ENCODE assay signal across 17 mouse cellular contexts in the genomic region with DNA sequence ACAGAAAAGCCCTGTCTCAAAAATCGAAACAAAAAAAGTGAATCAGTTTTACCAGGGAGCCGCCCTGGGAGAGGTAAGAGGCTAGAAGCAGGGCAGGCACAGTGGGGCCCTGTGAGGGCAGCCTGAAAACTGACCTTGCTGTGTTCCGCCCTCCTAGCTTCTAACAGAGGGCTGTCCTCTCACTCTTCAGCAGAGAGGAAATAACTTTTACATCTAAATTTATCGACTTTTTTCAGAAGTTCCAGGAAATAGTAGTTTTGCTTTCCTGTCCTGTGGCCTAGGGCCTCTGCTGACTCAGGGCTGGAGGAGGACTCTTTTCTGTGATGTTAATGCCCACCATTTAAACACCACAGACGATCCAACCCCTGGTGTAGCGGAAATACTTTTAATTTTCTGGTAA. TPM values are rescaled to one million over a fixed set of nuclear protein-coding genes. Genes with fewer than 3 reads are reported as not detected.
DNase-seq lines count a peak whose midpoint lies in the region; ATAC-seq and TF ChIP-seq lines count a peak whose summit lies in the region.
"Had no signal": no experiment of that assay in that cellular context is flagged by ENCODE, and none has a peak within 500 bp of the region (broad histone marks: within the 10 kb centered on the region; RNA-seq: fewer than 3 reads in every experiment).

No protein-coding gene starts in this region.

- no peak overlapping the region for H3K4me3 ChIP-seq in kidney, adult 2 months (ENCODE audit: insufficient read depth, low read depth, low read length)
- no peak overlapping the region for H3K4me3 ChIP-seq in CH12.LX (replicated peaks in 1 of 3; ENCODE audit: low read depth in 2 of 3, low read length in 2 of 3, poor library complexity in 1 of 3)
- H3K4me3 ChIP-seq: limb, embryonic 13.5 days; neural tube, embryonic 13.5 days had no signal

- peak overlapping the region; percentile 68; the same call in 1 of the 2 replicates for H3K4me2 ChIP-seq in CH12.LX (ENCODE audit: insufficient read depth, low read depth, poor library complexity, severe bottlenecking)
- H3K4me2 ChIP-seq: limb, embryonic 13.5 days; neural tube, embryonic 13.5 days had no signal

- H3K27me3 ChIP-seq in kidney, adult 2 months (replicated peaks; ENCODE audit: control insufficient read depth, insufficient read depth, low read length), result no peaks in the 10 kb centered on the region
- peaks cover 16% of the 10 kb centered on the region for H3K27me3 ChIP-seq in CH12.LX (replicated peaks)
- H3K27me3 ChIP-seq: limb, embryonic 13.5 days; neural tube, embryonic 13.5 days had no signal

- dilution Hi-C loops in CH12.LX (cut with MboI; ENCODE audit: extremely low pct_ligation_motif_present, extremely low pct_unique_long_range_greater_than_20kb, low sequenced_read_pairs), result no loop called here

- peak; percentile 66 for ATAC-seq in megakaryocyte, adult 5-6 weeks (ENCODE audit: poor library complexity, severe bottlenecking)

- TF ChIP-seq RAD21 in CH12.LX (IDR thresholded peaks at IDR 0.05; ENCODE audit: low read depth, low read length), result no peak

- H3K79me2 ChIP-seq in CH12.LX (replicated peaks; ENCODE audit: control insufficient read depth, extremely low read depth, insufficient read depth, poor library complexity, severe bottlenecking), result no peaks in the 10 kb centered on the region

- 0 out of 2 replicates have a peak, but pooled peaks cover 3% of the 10 kb centered on the region for H3K4me1 ChIP-seq in kidney, adult 2 months (ENCODE audit: control insufficient read depth, insufficient read depth, low read length)
- H3K4me1 ChIP-seq in CH12.LX (ENCODE audit: control insufficient read depth in 1 of 2, insufficient read depth in 2 of 2), result peaks cover 6 to 18% of the 10 kb centered on the region in 2 experiments
- H3K4me1 ChIP-seq: neural tube, embryonic 13.5 days had no signal

- DNase-seq in kidney, adult 2 months, result peak; percentile 46
- DNase-seq in kidney, adult 11 months, result no peak
- DNase-seq in A20 (ENCODE audit: low read depth, low spot score) (peak; percentile 50), CH12.LX (ENCODE audit: extremely low read depth) (no peak)
- no peak for DNase-seq in urinary bladder, postnatal 14 days (ENCODE audit: low spot score)
- no peak for DNase-seq in layer of hippocampus, adult 9-11 months
- no peak for DNase-seq in left cerebral cortex, postnatal 4 days
- DNase-seq: adrenal gland, postnatal 10 days; gastrocnemius, postnatal 25 days; kidney, postnatal 25 days; lung, postnatal 10 days; midbrain, embryonic 14.5 days; right cerebral cortex, adult 18-20 months; thymus, postnatal 4 days had no signal

- no peaks in the 10 kb centered on the region for H3K9me3 ChIP-seq in CH12.LX (replicated peaks; ENCODE audit: low read length)
- H3K9me3 ChIP-seq: limb, embryonic 13.5 days; neural tube, embryonic 13.5 days had no signal

- TF ChIP-seq POLR2A in kidney, adult 2 months (IDR thresholded peaks at IDR 0.05; ENCODE audit: low read depth, low read length), result no peak
- no peak for TF ChIP-seq POLR2A in CH12.LX (IDR thresholded peaks at IDR 0.05; ENCODE audit: low read depth, low read length)

- WGBS in kidney, adult 2 months, result 59% methylated on average over 6 of the region's 6 CpGs

- H3K9ac ChIP-seq in CH12.LX (ENCODE audit: insufficient read depth, low read depth), result no peak overlapping the region; the same call in 1 of the 2 replicates
- H3K9ac ChIP-seq: limb, embryonic 13.5 days; neural tube, embryonic 13.5 days had no signal

- intact Hi-C loops in left cerebral cortex, postnatal 4 days (cut with DNase I), result no loop called here

- in situ Hi-C loops in CH12.LX (cut with MboI; ENCODE audit: low pct_ligation_motif_present, low pct_unique_long_range_greater_than_20kb, low sequenced_read_pairs), result no loop called here

- peak; percentile 41; the same call in 1 of the 2 replicates for TF ChIP-seq EP300 in CH12.LX (IDR thresholded peaks at IDR 0.05; ENCODE audit: low read length)

- TF ChIP-seq CTCF in kidney, adult 2 months (conservative IDR thresholded peaks at IDR 0.05; ENCODE audit: insufficient read depth, insufficient read length, low read depth, low read length), result no peak
- no peak for TF ChIP-seq CTCF in CH12.LX (conservative IDR thresholded peaks at IDR 0.05 in 1 of 2, IDR thresholded peaks at IDR 0.05 in 1 of 2; ENCODE audit: low read depth in 2 of 2, low read length in 2 of 2)

- H3K36me3 ChIP-seq in kidney, adult 2 months (ENCODE audit: control insufficient read depth, insufficient read depth, low read length), result no peaks in the 10 kb centered on the region
- no peaks in the 10 kb centered on the region for H3K36me3 ChIP-seq in CH12.LX (replicated peaks in 1 of 2; ENCODE audit: control insufficient read depth in 1 of 2, insufficient read depth in 1 of 2, low read length in 1 of 2)
- H3K36me3 ChIP-seq: limb, embryonic 13.5 days; neural tube, embryonic 13.5 days had no signal

- H3K27ac ChIP-seq in kidney, adult 2 months (ENCODE audit: insufficient read depth, low read depth, low read length), result peak overlapping the region; percentile 9
- no peak overlapping the region; the same call in 1 of the 2 replicates for H3K27ac ChIP-seq in CH12.LX (ENCODE audit: insufficient read depth, low read depth)
- H3K27ac ChIP-seq: limb, embryonic 13.5 days; neural tube, embryonic 13.5 days had no signal

TF ChIP-seq in CH12.LX, 34 proteins besides CTCF, POLR2A, EP300 and RAD21 (continues in another document):
- no peak for TF ChIP-seq CHD1 (IDR thresholded peaks at IDR 0.05; ENCODE audit: low read depth, low read length)
- 0 out of 2 replicates have a peak, but pooled peaks have one; percentile 24 for TF ChIP-seq TCF12 (IDR thresholded peaks at IDR 0.05; ENCODE audit: low read depth, low read length)
- no peak for TF ChIP-seq USF2 (conservative IDR thresholded peaks at IDR 0.05; ENCODE audit: low read depth, low read length)
- TF ChIP-seq ELF1 (IDR thresholded peaks at IDR 0.05; ENCODE audit: low read depth, low read length), result peak; percentile 40
- no peak for TF ChIP-seq TBP (conservative IDR thresholded peaks at IDR 0.05; ENCODE audit: low read depth, low read length)
- TF ChIP-seq ZNF384 (IDR thresholded peaks at IDR 0.05; ENCODE audit: low read depth, low read length), result peak; percentile 62
- TF ChIP-seq NELFE (IDR thresholded peaks at IDR 0.05; ENCODE audit: low read depth, low read length), result no peak
- TF ChIP-seq BHLHE40 (IDR thresholded peaks at IDR 0.05; ENCODE audit: low read depth, low read length), result no peak
- no peak for TF ChIP-seq JUN (IDR thresholded peaks at IDR 0.05; ENCODE audit: insufficient read depth, low read depth, low read length)
- no peak for TF ChIP-seq SMC3 (IDR thresholded peaks at IDR 0.05; ENCODE audit: low read depth, low read length)
- no peak for TF ChIP-seq UBTF (IDR thresholded peaks at IDR 0.05; ENCODE audit: low read depth, low read length)
- TF ChIP-seq PAX5 (IDR thresholded peaks at IDR 0.05; ENCODE audit: low read length), result no peak
- no peak for TF ChIP-seq GABPA (IDR thresholded peaks at IDR 0.05; ENCODE audit: insufficient replicate concordance, low read depth, low read length)
- TF ChIP-seq KAT2A (IDR thresholded peaks at IDR 0.05; ENCODE audit: insufficient replicate concordance, low read length), result no peak
- TF ChIP-seq ZC3H11A (IDR thresholded peaks at IDR 0.05; ENCODE audit: low read depth, low read length), result no peak
- no peak for TF ChIP-seq RCOR1 (conservative IDR thresholded peaks at IDR 0.05; ENCODE audit: low read depth, low read length)
- no peak for TF ChIP-seq ZMIZ1 (IDR thresholded peaks at IDR 0.05; ENCODE audit: low read depth, low read length)
- peak; percentile 33; the same call in 1 of the 2 replicates for TF ChIP-seq IRF4 (IDR thresholded peaks at IDR 0.05; ENCODE audit: low read depth, low read length)
- TF ChIP-seq USF1 (IDR thresholded peaks at IDR 0.05; ENCODE audit: low read depth, low read length), result no peak
- TF ChIP-seq E2F4 (IDR thresholded peaks at IDR 0.05; ENCODE audit: insufficient replicate concordance, low read depth, low read length), result no peak
- peak; percentile 50; the same call in 1 of the 2 replicates for TF ChIP-seq MEF2A (IDR thresholded peaks at IDR 0.05; ENCODE audit: borderline replicate concordance, low read depth, low read length)
- TF ChIP-seq POLR2AphosphoS2 (IDR thresholded peaks at IDR 0.05; ENCODE audit: low read depth, low read length), result no peak
- no peak; the same call in 1 of the 2 replicates for TF ChIP-seq ETS1 (conservative IDR thresholded peaks at IDR 0.05; ENCODE audit: low read depth, low read length)

RNA-seq across cellular contexts. Expression of gene Irf8, which starts 21.0 kb away (rescaled TPM):
- 12.3 and 16.7 TPM in 2 replicates for polyA plus RNA-seq in kidney, adult 2 months (2012; rRNA removed)
- total RNA-seq in CH12.LX (2012; rRNA removed) (16.3 and 17.7 TPM in 2 replicates), CH12.LX (2014; rRNA removed) (11.2 and 13.3 TPM in 2 replicates)
- polyA plus RNA-seq in CH12.LX (2012; ENCODE audit: insufficient read length, low read depth), result 34.3 and 37.4 TPM in 2 replicates
- total RNA-seq in megakaryocyte, adult 5-6 weeks (2015), result 167 and 175 TPM in 2 replicates
- 282 and 289 TPM in 2 replicates for total RNA-seq in megakaryocyte, adult 5-6 weeks (2017)
- 1 to 10 TPM; 1.8 to 2.5 TPM for total RNA-seq in left cerebral cortex, postnatal 4 days (2021)

RNA-seq across cellular contexts. Expression of gene Emc8, which starts 46.8 kb away (rescaled TPM):
- polyA plus RNA-seq in kidney, adult 2 months (2012; rRNA removed), result 67.0 and 67.8 TPM in 2 replicates
- total RNA-seq in CH12.LX (2012; rRNA removed), result 113 and 133 TPM in 2 replicates
- total RNA-seq in CH12.LX (2014; rRNA removed), result 33.4 and 35.3 TPM in 2 replicates
- 159 and 184 TPM in 2 replicates for polyA plus RNA-seq in CH12.LX (2012; ENCODE audit: insufficient read length, low read depth)
- total RNA-seq in megakaryocyte, adult 5-6 weeks (2015), result 46.7 and 48.7 TPM in 2 replicates
- total RNA-seq in megakaryocyte, adult 5-6 weeks (2017), result 41.6 and 51.3 TPM in 2 replicates
- total RNA-seq in left cerebral cortex, postnatal 4 days (2021), result 10 to 100 TPM; 68.7 to 69.7 TPM

RNA-seq across cellular contexts. Expression of gene Cox4i1, which starts 47.2 kb away (rescaled TPM):
- 2,823 and 3,733 TPM in 2 replicates for polyA plus RNA-seq in kidney, adult 2 months (2012; rRNA removed)
- total RNA-seq in CH12.LX (2012; rRNA removed) (890 and 970 TPM in 2 replicates), CH12.LX (2014; rRNA removed) (519 and 596 TPM in 2 replicates)
- 673 and 711 TPM in 2 replicates for polyA plus RNA-seq in CH12.LX (2012; ENCODE audit: insufficient read length, low read depth)
- 776 and 796 TPM in 2 replicates for total RNA-seq in megakaryocyte, adult 5-6 weeks (2015)
- total RNA-seq in megakaryocyte, adult 5-6 weeks (2017), result 479 and 480 TPM in 2 replicates
- 100 to 1,000 TPM; 723 to 731 TPM for total RNA-seq in left cerebral cortex, postnatal 4 days (2021)

RNA-seq across cellular contexts. Expression of gene Gm27021, which starts 47.3 kb away (rescaled TPM):
- polyA plus RNA-seq in kidney, adult 2 months (2012; rRNA removed), result 1.6 TPM in 1 of 2 replicates, not detected in the other
- 0.97 and 1.1 TPM in 2 replicates for total RNA-seq in CH12.LX (2012; rRNA removed)
- 0.49 and 1.0 TPM in 2 replicates for total RNA-seq in CH12.LX (2014; rRNA removed)
- polyA plus RNA-seq in CH12.LX (2012; ENCODE audit: insufficient read length, low read depth), result 0.49 TPM in 1 of 2 replicates, not detected in the other
- total RNA-seq in megakaryocyte, adult 5-6 weeks (2015), result not detected in 2 replicates
- 0.29 TPM in 1 of 2 replicates, not detected in the other for total RNA-seq in megakaryocyte, adult 5-6 weeks (2017)
- total RNA-seq in left cerebral cortex, postnatal 4 days (2021), result 1 to 10 TPM in 1 of 2 experiments, under 1 TPM in 1; 0.66 to 1.6 TPM
- total RNA-seq: adrenal gland, postnatal 10 days; gastrocnemius, postnatal 25 days had no signal

Comparison
In these comparisons a context has a peak if more than half of its experiments do, and no peak if none do; other contexts are left out.
1. DNase-seq: peak in kidney, adult 2 months (single experiment) and A20 (single experiment); none in kidney, adult 11 months (single experiment), CH12.LX (single experiment), urinary bladder, postnatal 14 days (single experiment), layer of hippocampus, adult 9-11 months (single experiment) and left cerebral cortex, postnatal 4 days (single experiment).
2. RNA of gene Irf8, which starts 21.0 kb away (total RNA-seq): 167 to 289 TPM in megakaryocyte, adult 5-6 weeks; 11.2 to 17.7 TPM in CH12.LX and 1.8 to 2.5 TPM in left cerebral cortex, postnatal 4 days; every median in the first group is over 4 times any median in the second.